Mouse (Mus musculus) olfactory bulb, adult 2 months (tissue): ENCODE data around the gene Ptprt.

Experiments
- CTCF ChIP-seq: fragments of 200-500 bp; IDR thresholded peaks from 2 replicates; pipeline ENCODE4 v1.5.1; 2012; ENCODE audit warnings: low read depth, mild to moderate bottlenecking, low read length, moderate library complexity; ENCODE audit not compliant: insufficient read depth
- POLR2A ChIP-seq: fragments of 200-500 bp; IDR thresholded peaks from 2 replicates; pipeline ENCODE4 v1.6.1; 2012; ENCODE audit warnings: mild to moderate bottlenecking, low read depth, low read length, moderate library complexity; ENCODE audit not compliant: insufficient read depth

DNA sequence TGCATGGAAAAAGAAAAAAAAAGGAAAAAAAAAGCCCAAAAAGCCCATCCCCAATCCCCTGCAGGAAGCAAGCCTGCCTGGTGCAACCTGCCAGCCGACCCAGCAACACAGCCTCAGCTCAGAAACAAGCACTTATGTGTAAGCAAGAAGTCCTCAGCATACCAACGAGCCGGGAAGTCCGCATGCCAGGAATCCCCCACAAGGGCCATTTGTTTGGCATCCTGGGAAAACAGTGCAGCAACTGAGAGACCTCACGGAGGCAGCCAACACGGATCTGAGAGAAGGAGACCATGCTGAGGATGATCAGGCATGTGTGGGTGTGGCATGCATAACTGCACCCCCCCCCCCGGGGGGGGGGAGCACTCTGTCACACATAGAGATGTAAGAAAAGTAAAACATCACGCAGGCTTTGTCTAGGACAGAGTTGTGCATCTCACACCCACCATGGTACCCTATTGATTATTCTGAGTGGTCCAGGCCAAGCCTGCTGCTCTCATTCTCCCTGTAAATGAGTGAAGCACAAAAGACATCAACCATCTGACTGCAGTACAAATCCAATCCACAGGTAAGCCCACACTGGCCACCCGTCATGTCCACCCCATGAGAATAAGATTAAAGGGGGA lies 24.4 kb downstream of the Ptprt start:
- TF ChIP-seq CTCF: no peak
- TF ChIP-seq POLR2A: no peak
